Mouse (Mus musculus) cortical plate, adult 2 months (tissue): ENCODE measurements around the gene Elfn2. TPM values are rescaled to one million over a fixed set of nuclear protein-coding genes. Genes with fewer than 3 reads are reported as not detected.

Source experiments
- H3K27ac ChIP-seq: fragments of 200-500 bp; 2 replicates; pipeline ENCODE4 v1.5.1; 2012; ENCODE audit warnings: low read length, control low read depth, inconsistent platforms; ENCODE audit not compliant: insufficient read depth
- H3K4me1 ChIP-seq: fragments of 200-500 bp; 2 replicates; pipeline ENCODE4 v1.6.1; 2011; ENCODE audit warnings: low read length; ENCODE audit not compliant: control insufficient read depth, insufficient read depth
- H3K4me3 ChIP-seq: fragments of 200-500 bp; 2 replicates; pipeline ENCODE4 v1.5.1; 2011; ENCODE audit warnings: mild to moderate bottlenecking, low read length, control low read depth; ENCODE audit not compliant: insufficient read depth
- CTCF ChIP-seq: fragments of 200-500 bp; IDR thresholded peaks from 2 replicates; pipeline ENCODE4 v1.5.1; 2011; ENCODE audit warnings: mild to moderate bottlenecking, control low read depth, low read length; ENCODE audit not compliant: insufficient read depth; ENCODE audit errors: extremely low read depth
- POLR2A ChIP-seq: fragments of 200-500 bp; IDR thresholded peaks from 2 replicates; pipeline ENCODE4 v1.6.1; 2011; ENCODE audit warnings: mild to moderate bottlenecking, low read length, control low read depth; ENCODE audit not compliant: insufficient read depth; ENCODE audit errors: extremely low read depth
- polyA plus RNA-seq: library from polyadenylated mRNA; depleted of rRNA; stranded (reverse); fragments of >200 nt; gene quantifications from 2 replicates; pipeline ENCODE4 v1.2.3, GENCODE M21; 2012

Elfn2 gene
- polyA plus RNA-seq, 1 experiment: 59.2 TPM

GRCm38 (mm10) chr15:78690716-78691115 lies 27.9 kb downstream of the Elfn2 start:
- TF ChIP-seq CTCF: no peak
- TF ChIP-seq POLR2A: no peak
- Histone ChIP-seq H3K27ac (no peak overlapping the region), H3K4me1 (peaks cover 8% of the 10 kb centered on the region), H3K4me3 (no peak overlapping the region)

- H3K4me1 ChIP-seq: peaks cover 15% of the 10 kb centered on the region
- TF ChIP-seq POLR2A (no peak), CTCF (no peak)
- no peak overlapping the region for H3K4me3 ChIP-seq
- H3K27ac ChIP-seq: no peak overlapping the region
These were observed 31.7 kb downstream of the Elfn2 start for GRCm38 (mm10) chr15:78686910-78687309.

- TF ChIP-seq POLR2A: no peak
- 0 out of 2 replicates have a peak, but pooled peaks have one; percentile 6 for TF ChIP-seq CTCF
- Histone ChIP-seq H3K4me1 (peaks cover 15% of the 10 kb centered on the region; the same call in 1 of the 2 replicates), H3K27ac (peak overlapping the region; percentile 43), H3K4me3 (no peak overlapping the region)
These were observed 34.5 kb downstream of the Elfn2 start for GRCm38 (mm10) chr15:78684111-78684510.

- TF ChIP-seq CTCF: no peak
- TF ChIP-seq POLR2A: no peak
- Histone ChIP-seq H3K4me1 (peaks cover 15% of the 10 kb centered on the region; the same call in 1 of the 2 replicates), H3K4me3 (no peak overlapping the region), H3K27ac (peak overlapping the region; percentile 12)
These were observed 35.1 kb downstream of the Elfn2 start for GRCm38 (mm10) chr15:78683474-78683873.

- H3K27ac ChIP-seq: no peak overlapping the region
- peaks cover 17% of the 10 kb centered on the region for H3K4me1 ChIP-seq
- TF ChIP-seq CTCF (no peak), POLR2A (no peak)
- no peak overlapping the region for H3K4me3 ChIP-seq
These were observed 36.8 kb downstream of the Elfn2 start for GRCm38 (mm10) chr15:78681781-78682180.

- no peak overlapping the region for H3K27ac ChIP-seq
- no peak overlapping the region for H3K4me3 ChIP-seq
- TF ChIP-seq POLR2A (no peak), CTCF (no peak)
- H3K4me1 ChIP-seq: peaks cover 22% of the 10 kb centered on the region
These were observed 37.3 kb downstream of the Elfn2 start for GRCm38 (mm10) chr15:78681301-78681700.

- Histone ChIP-seq H3K4me3 (no peak overlapping the region), H3K4me1 (peaks cover 30% of the 10 kb centered on the region), H3K27ac (no peak overlapping the region)
- TF ChIP-seq POLR2A (no peak), CTCF (no peak)
These were observed 38.3 kb downstream of the Elfn2 start for GRCm38 (mm10) chr15:78680291-78680690.

- Histone ChIP-seq H3K27ac (no peak overlapping the region), H3K4me1 (peaks cover 34% of the 10 kb centered on the region), H3K4me3 (no peak overlapping the region)
- TF ChIP-seq CTCF: no peak
- TF ChIP-seq POLR2A: no peak
These were observed 40.9 kb downstream of the Elfn2 start for GRCm38 (mm10) chr15:78677708-78678107.

- Histone ChIP-seq H3K4me1 (peaks cover 34% of the 10 kb centered on the region), H3K4me3 (no peak overlapping the region), H3K27ac (peak overlapping the region; percentile 24)
- no peak for TF ChIP-seq POLR2A
- no peak for TF ChIP-seq CTCF
These were observed 41.6 kb downstream of the Elfn2 start for GRCm38 (mm10) chr15:78677015-78677414.

GRCm38 (mm10) chr15:78674912-78675412 lies 43.6 kb downstream of the Elfn2 start:
- TF ChIP-seq POLR2A: no peak
- no peak for TF ChIP-seq CTCF
- H3K27ac ChIP-seq: peak overlapping the region; percentile 40
- H3K4me3 ChIP-seq: no peak overlapping the region
- H3K4me1 ChIP-seq: peaks cover 40% of the 10 kb centered on the region

GRCm38 (mm10) chr15:78673436-78673835 lies 45.1 kb downstream of the Elfn2 start:
- no peak overlapping the region for H3K4me3 ChIP-seq
- H3K4me1 ChIP-seq: peaks cover 43% of the 10 kb centered on the region
- TF ChIP-seq POLR2A (no peak), CTCF (no peak)
- H3K27ac ChIP-seq: peak overlapping the region; percentile 40; the same call in 1 of the 2 replicates
